Mouse (Mus musculus): ENCODE results near the gene Lrrc20. TPM values are rescaled to one million over a fixed set of nuclear protein-coding genes. Genes with fewer than 3 reads are reported as not detected.
A peak's percentile ranks its signal among the peaks of the same experiment; 100 is the strongest.

The Lrrc20 gene
- total RNA-seq (2014; fragmentation: Nextera tagmentation): 7.4 and 7.7 TPM in 2 replicates
- 4.2 TPM in 2 replicates for total RNA-seq (2017)
- 8.4 and 11.1 TPM in 2 replicates for polyA plus RNA-seq (2012)

- peaks cover 29% of the 10 kb centered on the region; the same call in 1 of the 2 replicates for H3K4me1 ChIP-seq (ENCODE audit: insufficient read depth, low read depth, low read length)
- no peaks in the 10 kb centered on the region for H3K27me3 ChIP-seq (ENCODE audit: insufficient read depth, low read length)
- H3K9me3 ChIP-seq (replicated peaks): no peaks in the 10 kb centered on the region
- ATAC-seq (ENCODE audit: extremely low read depth, insufficient number of reproducible peaks, low FRiP score, poor library complexity, severe bottlenecking): peak; percentile 92
- peak within 1 kb of the TSS; percentile 86 for H3K4me3 ChIP-seq (ENCODE audit: low read depth, low read length)
- peaks cover 21% of the 10 kb centered on the region for H3K36me3 ChIP-seq (replicated peaks)
- peak; percentile 86 for DNase-seq (ENCODE audit: low spot score)
- TF ChIP-seq TAL1 (conservative IDR thresholded peaks at IDR 0.05; ENCODE audit: low read depth, low read length) (no peak), CTCF (IDR thresholded peaks at IDR 0.05; ENCODE audit: low read depth, low read length) (no peak), GATA2 (IDR thresholded peaks at IDR 0.05; ENCODE audit: borderline replicate concordance, low read depth, low read length) (no peak), GATA1 (IDR thresholded peaks at IDR 0.05; ENCODE audit: borderline replicate concordance, low read length) (no peak), POLR2AphosphoS5 (IDR thresholded peaks at IDR 0.05; ENCODE audit: insufficient replicate concordance, low read depth, low read length) (no peak)
Measured at GRCm38 (mm10) chr10:61475594-61476439, at the start of gene Lrrc20. TSS of gene Lrrc20 (plus strand) at chr10:61475801.

GRCm38 (mm10) chr10:61426251-61426757 lies 49.3 kb upstream of the Lrrc20 start:
- Histone ChIP-seq H3K27me3 (ENCODE audit: insufficient read depth, low read length) (no peaks in the 10 kb centered on the region), H3K4me3 (ENCODE audit: low read depth, low read length) (no peak overlapping the region), H3K36me3 (replicated peaks) (peaks cover 38% of the 10 kb centered on the region), H3K4me1 (ENCODE audit: insufficient read depth, low read depth, low read length) (peaks cover 13% of the 10 kb centered on the region), H3K9me3 (replicated peaks) (no peaks in the 10 kb centered on the region)
- ATAC-seq (ENCODE audit: extremely low read depth, insufficient number of reproducible peaks, low FRiP score, poor library complexity, severe bottlenecking) (no peak), DNase-seq (ENCODE audit: low spot score) (no peak)
- TF ChIP-seq GATA2 (IDR thresholded peaks at IDR 0.05; ENCODE audit: borderline replicate concordance, low read depth, low read length): no peak
- TF ChIP-seq POLR2AphosphoS5 (IDR thresholded peaks at IDR 0.05; ENCODE audit: insufficient replicate concordance, low read depth, low read length): no peak
- TF ChIP-seq TAL1 (conservative IDR thresholded peaks at IDR 0.05; ENCODE audit: low read depth, low read length): no peak

GRCm38 (mm10) chr10:61427951-61428350 lies 47.6 kb upstream of the Lrrc20 start:
- Histone ChIP-seq H3K9me3 (replicated peaks) (no peaks in the 10 kb centered on the region), H3K4me1 (ENCODE audit: insufficient read depth, low read depth, low read length) (peaks cover 12% of the 10 kb centered on the region), H3K4me3 (ENCODE audit: low read depth, low read length) (no peak overlapping the region), H3K36me3 (replicated peaks) (peaks cover 46% of the 10 kb centered on the region), H3K27me3 (ENCODE audit: insufficient read depth, low read length) (no peaks in the 10 kb centered on the region)
- DNase-seq (ENCODE audit: low spot score): no peak
- TF ChIP-seq POLR2AphosphoS5 (IDR thresholded peaks at IDR 0.05; ENCODE audit: insufficient replicate concordance, low read depth, low read length) (no peak), GATA1 (IDR thresholded peaks at IDR 0.05; ENCODE audit: borderline replicate concordance, low read length) (no peak), GATA2 (IDR thresholded peaks at IDR 0.05; ENCODE audit: borderline replicate concordance, low read depth, low read length) (no peak), TAL1 (conservative IDR thresholded peaks at IDR 0.05; ENCODE audit: low read depth, low read length) (no peak), CTCF (IDR thresholded peaks at IDR 0.05; ENCODE audit: low read depth, low read length) (no peak)
- ATAC-seq (ENCODE audit: extremely low read depth, insufficient number of reproducible peaks, low FRiP score, poor library complexity, severe bottlenecking): no peak

- TF ChIP-seq GATA2 (IDR thresholded peaks at IDR 0.05; ENCODE audit: borderline replicate concordance, low read depth, low read length) (no peak), GATA1 (IDR thresholded peaks at IDR 0.05; ENCODE audit: borderline replicate concordance, low read length) (no peak), TAL1 (conservative IDR thresholded peaks at IDR 0.05; ENCODE audit: low read depth, low read length) (no peak), CTCF (IDR thresholded peaks at IDR 0.05; ENCODE audit: low read depth, low read length) (no peak), POLR2AphosphoS5 (IDR thresholded peaks at IDR 0.05; ENCODE audit: insufficient replicate concordance, low read depth, low read length) (no peak)
- no peak for ATAC-seq (ENCODE audit: extremely low read depth, insufficient number of reproducible peaks, low FRiP score, poor library complexity, severe bottlenecking)
- peaks cover 7% of the 10 kb centered on the region; the same call in 1 of the 2 replicates for H3K4me1 ChIP-seq (ENCODE audit: insufficient read depth, low read depth, low read length)
- no peak overlapping the region for H3K4me3 ChIP-seq (ENCODE audit: low read depth, low read length)
- no peaks in the 10 kb centered on the region for H3K27me3 ChIP-seq (ENCODE audit: insufficient read depth, low read length)
- peaks cover 51% of the 10 kb centered on the region for H3K36me3 ChIP-seq (replicated peaks)
- no peak for DNase-seq (ENCODE audit: low spot score)
- H3K9me3 ChIP-seq (replicated peaks): no peaks in the 10 kb centered on the region
Measured at GRCm38 (mm10) chr10:61428416-61428815, 47.2 kb upstream of the Lrrc20 start.

GRCm38 (mm10) chr10:61429043-61429442 lies 46.6 kb upstream of the Lrrc20 start:
- TF ChIP-seq POLR2AphosphoS5 (IDR thresholded peaks at IDR 0.05; ENCODE audit: insufficient replicate concordance, low read depth, low read length) (no peak), GATA2 (IDR thresholded peaks at IDR 0.05; ENCODE audit: borderline replicate concordance, low read depth, low read length) (no peak), GATA1 (IDR thresholded peaks at IDR 0.05; ENCODE audit: borderline replicate concordance, low read length) (no peak), TAL1 (conservative IDR thresholded peaks at IDR 0.05; ENCODE audit: low read depth, low read length) (no peak), CTCF (IDR thresholded peaks at IDR 0.05; ENCODE audit: low read depth, low read length) (no peak)
- DNase-seq (ENCODE audit: low spot score) (no peak), ATAC-seq (ENCODE audit: extremely low read depth, insufficient number of reproducible peaks, low FRiP score, poor library complexity, severe bottlenecking) (no peak)
- H3K9me3 ChIP-seq (replicated peaks): no peaks in the 10 kb centered on the region
- peaks cover 57% of the 10 kb centered on the region for H3K36me3 ChIP-seq (replicated peaks)
- peaks cover 6% of the 10 kb centered on the region; the same call in 1 of the 2 replicates for H3K4me1 ChIP-seq (ENCODE audit: insufficient read depth, low read depth, low read length)
- no peaks in the 10 kb centered on the region for H3K27me3 ChIP-seq (ENCODE audit: insufficient read depth, low read length)
- no peak overlapping the region for H3K4me3 ChIP-seq (ENCODE audit: low read depth, low read length)

- no peak overlapping the region for H3K4me3 ChIP-seq (ENCODE audit: low read depth, low read length)
- no peak for TF ChIP-seq POLR2AphosphoS5 (IDR thresholded peaks at IDR 0.05; ENCODE audit: insufficient replicate concordance, low read depth, low read length)
- TF ChIP-seq GATA1 (IDR thresholded peaks at IDR 0.05; ENCODE audit: borderline replicate concordance, low read length): no peak
- TF ChIP-seq GATA2 (IDR thresholded peaks at IDR 0.05; ENCODE audit: borderline replicate concordance, low read depth, low read length): no peak
- TF ChIP-seq TAL1 (conservative IDR thresholded peaks at IDR 0.05; ENCODE audit: low read depth, low read length): no peak
- TF ChIP-seq CTCF (IDR thresholded peaks at IDR 0.05; ENCODE audit: low read depth, low read length): no peak
- H3K9me3 ChIP-seq (replicated peaks): no peaks in the 10 kb centered on the region
- ATAC-seq (ENCODE audit: extremely low read depth, insufficient number of reproducible peaks, low FRiP score, poor library complexity, severe bottlenecking) (no peak), DNase-seq (ENCODE audit: low spot score) (no peak)
- no peaks in the 10 kb centered on the region for H3K27me3 ChIP-seq (ENCODE audit: insufficient read depth, low read length)
- peaks cover 3% of the 10 kb centered on the region; the same call in 1 of the 2 replicates for H3K4me1 ChIP-seq (ENCODE audit: insufficient read depth, low read depth, low read length)
- peaks cover 76% of the 10 kb centered on the region for H3K36me3 ChIP-seq (replicated peaks)
Measured at GRCm38 (mm10) chr10:61431375-61431774, 44.2 kb upstream of the Lrrc20 start.
